Mouse (Mus musculus): ENCODE measurements at regions not wholly inside any gene's neighbourhood (a gene's known extent, or its start where the extent isn't known, plus 50 kb on each side); places are given as distances from the start of the nearest gene placed in this dataset.

DNA sequence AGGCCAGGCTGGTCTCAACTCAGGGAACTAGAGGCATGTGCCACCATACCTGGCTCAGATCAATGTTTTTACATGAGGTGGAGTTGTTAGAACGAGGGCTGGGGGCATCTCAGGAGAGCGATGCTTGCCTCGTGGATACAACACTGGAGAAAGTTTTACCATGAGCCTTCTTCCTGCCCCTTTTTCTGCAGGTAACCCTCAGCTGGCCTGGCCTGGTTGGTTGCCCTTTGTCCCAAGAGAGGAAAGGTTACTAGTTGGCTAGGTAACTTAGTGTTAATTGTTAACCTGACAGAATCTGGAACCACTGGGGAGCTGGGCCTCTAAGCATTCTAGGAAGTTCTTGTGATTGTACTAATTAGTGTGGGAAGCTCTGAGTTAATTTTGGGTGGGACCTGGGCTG lies 81.0 kb upstream of the Sertad2 start:
- no peak for DNase-seq (ENCODE audit: low read depth, low spot score)

DNA sequence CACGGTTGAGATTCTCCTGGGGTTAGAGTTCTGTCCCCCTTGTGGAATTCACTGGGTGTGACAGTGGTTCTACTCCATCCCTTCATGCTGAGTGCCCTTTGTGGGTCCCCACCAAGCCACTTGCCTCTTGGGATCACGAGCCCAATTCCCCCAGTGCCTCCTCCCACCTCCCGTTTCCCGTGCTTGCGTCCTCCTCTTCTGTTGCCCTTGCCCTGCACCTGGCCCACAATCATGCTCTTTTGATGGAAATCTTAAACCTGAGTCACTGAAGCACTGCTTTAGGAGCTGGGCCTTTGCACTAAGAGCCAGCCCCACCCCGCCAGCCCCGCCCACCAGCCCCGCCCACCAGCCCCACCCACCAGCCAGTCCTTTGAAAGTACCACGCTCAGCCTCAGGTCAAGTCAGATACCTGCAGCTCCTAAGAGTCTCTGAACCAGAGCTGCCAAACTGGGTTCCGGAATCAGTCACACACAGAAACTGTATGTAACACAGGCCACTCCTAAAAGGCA lies 79.8 kb upstream of the Sertad2 start:
- no peak for DNase-seq (ENCODE audit: low read depth, low spot score)

DNA sequence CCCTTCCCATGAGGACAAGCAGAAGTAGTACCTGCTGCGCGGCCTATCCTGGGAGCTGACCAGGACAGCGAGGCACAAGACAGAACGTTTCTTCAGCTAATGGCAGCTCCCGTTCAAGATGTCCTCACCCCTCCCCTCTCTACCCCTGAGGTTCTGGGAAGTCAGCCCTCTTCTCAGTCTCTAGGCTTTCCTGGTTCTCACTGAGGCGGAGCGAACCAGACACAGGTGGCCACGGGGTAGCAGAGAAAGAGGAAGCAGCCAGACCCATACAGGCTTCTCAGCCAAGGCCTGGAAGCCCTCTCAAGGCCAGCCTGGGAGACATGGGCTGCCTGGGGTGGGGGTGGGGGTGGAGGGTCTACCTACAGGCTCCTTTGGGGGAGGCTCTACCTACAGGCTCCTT lies 78.5 kb upstream of the Sertad2 start:
- DNase-seq (ENCODE audit: low read depth, low spot score), result no peak

DNA sequence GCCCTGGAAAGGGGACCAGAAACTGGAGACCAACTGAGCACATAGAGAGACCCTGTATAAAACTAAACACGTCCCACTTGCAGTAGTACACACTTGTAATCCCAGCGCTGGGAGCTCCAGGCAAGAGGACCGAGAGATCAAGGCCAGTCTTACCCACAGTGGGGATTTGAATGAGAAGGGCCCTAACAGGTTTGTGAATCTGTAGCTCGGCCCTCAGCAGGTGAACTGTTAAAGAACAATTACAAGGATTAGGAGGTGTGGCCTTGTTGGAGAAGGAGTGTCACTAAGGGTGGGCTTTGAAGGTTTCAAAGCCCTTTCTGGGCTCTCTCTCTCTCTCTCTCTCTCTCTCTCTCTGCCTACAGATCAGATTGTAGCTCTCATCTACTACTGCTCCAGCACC lies 76.5 kb upstream of the Sertad2 start:
- no peak for DNase-seq (ENCODE audit: low read depth, low spot score)

DNA sequence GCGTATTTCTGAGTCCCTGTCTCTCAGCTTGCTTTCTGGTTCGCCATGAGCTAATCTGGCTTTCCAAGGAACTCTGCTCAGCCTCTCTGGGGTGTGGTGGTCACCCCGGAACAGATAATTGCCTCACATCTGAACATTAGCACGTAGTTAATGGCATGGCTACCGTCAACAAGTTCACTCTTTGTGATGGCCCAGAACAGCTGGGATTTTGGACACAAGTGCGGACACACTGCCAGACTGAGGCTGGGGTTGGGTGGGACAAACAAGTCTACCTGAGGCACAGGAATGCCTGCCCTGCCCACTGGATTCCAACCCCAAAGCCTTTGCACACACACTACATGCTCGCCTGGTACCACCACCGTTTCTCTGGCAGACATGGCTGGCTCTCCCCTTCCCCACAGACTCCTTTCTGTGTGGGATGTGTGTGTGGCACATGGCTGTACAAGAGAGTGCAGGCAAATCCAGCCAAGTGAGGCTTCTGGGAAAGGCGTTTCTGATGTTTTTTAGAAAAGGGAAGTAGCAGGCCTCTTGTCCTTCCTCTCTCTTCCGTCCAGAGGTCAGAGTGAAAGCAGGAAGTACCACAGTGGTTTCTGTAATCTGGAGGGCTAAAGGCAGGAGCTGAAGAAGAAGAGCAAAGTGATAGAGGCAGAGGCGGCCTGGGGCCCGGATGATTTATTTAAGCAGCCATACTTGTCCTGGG lies 74.6 kb upstream of the Sertad2 start:
- no peak for DNase-seq (ENCODE audit: low read depth, low spot score)

DNA sequence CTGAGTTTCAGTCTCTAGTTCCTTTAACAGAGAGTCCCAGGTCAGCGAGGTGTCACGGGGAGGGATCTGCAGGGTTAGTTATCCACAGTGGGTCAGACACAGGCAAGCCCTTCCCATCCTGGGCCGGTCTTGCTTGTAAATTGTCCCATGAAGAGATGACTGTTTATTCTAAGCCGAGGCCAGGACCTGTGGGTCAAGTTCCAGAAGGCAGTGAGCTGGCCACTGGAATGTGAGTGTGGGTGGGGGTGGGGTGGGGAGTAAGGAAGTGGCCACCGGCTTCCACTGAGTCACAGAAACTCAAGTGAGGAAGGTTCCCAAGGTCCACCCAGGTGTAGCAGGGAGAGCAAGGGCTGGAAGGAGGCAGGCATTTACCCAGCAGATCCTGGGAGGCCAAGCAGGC lies 73.7 kb upstream of the Sertad2 start:
- DNase-seq (ENCODE audit: low read depth, low spot score), result no peak

DNA sequence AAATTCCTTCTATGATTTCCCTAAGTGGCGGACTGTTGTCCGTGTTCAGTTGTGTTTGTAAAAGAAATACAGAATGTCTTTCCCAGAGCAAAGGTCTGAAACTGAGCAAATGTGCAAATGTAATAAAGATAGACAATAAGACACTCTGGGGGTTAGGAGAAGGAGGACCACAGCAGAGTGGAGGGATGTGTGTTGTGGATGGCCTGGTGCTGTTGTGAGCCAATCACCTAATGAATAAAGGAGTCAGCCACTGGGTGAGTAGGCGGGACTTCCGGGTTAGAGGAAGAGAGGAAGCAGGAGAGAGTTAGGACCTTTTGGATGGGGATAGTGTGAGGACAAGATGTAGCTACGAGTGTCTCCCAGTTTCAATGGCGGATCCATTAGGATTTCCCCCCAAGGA lies 72.7 kb upstream of the Sertad2 start:
- DNase-seq (ENCODE audit: low read depth, low spot score), result no peak

DNA sequence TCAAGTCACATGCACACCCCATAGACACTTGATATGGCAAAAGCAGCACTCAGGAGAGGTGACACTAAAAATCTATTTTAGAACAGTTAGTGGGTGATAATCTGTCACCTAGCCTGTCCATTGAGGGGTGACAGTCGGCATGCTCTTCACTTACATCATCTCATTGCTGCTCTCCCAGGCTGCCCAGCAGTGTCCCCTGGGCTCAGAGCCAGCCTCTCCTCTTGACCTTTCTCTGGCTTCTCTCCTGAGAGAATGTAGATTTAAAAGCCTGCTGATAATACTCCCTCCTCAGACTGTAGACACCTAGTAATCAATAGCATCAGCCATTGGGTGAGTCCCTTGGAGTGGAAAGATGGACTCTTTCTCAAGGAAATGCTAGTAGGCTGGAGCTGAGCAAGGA lies 70.7 kb upstream of the Sertad2 start:
- no peak for DNase-seq (ENCODE audit: low read depth, low spot score)

DNA sequence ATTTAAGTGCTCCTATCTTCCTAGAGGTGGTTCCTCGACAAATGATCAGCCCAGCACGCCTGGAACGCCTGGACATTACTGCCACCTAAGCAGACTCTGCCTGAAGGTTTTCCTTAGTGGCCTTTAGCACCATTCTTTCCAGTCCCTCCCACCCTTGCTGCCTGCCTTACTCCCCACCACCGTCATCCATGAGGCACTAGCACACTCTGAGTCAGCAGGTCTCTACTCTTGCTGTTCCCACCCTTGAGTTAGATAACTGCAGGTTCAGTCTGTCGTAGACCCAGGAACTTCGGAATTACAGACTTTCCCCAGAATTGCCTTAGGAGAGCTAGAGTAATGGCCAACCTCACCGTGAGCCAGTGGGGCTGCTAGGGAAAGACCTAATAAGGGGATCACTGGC lies 67.4 kb upstream of the Sertad2 start:
- no peak for DNase-seq (ENCODE audit: low read depth, low spot score)

DNA sequence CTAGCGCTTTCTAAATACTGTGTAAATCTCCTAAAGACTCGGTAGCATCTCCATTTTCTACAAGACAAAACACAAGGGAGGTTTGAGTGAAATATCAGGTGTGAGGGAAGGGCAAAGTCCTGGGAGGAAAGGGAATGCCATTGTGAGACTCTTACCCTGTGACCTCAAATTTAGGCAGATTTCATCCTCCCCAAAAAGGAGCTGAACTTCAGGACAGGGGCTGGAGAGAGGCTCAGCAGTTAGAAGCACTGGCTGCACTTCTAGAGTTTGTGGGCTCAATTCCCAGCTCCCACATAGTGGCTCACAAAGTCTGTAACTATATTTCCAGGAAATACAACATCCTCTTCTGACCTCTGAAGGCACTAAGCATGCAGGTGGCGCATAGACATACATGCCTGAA lies 66.6 kb upstream of the Sertad2 start:
- DNase-seq (ENCODE audit: low read depth, low spot score), result no peak

DNA sequence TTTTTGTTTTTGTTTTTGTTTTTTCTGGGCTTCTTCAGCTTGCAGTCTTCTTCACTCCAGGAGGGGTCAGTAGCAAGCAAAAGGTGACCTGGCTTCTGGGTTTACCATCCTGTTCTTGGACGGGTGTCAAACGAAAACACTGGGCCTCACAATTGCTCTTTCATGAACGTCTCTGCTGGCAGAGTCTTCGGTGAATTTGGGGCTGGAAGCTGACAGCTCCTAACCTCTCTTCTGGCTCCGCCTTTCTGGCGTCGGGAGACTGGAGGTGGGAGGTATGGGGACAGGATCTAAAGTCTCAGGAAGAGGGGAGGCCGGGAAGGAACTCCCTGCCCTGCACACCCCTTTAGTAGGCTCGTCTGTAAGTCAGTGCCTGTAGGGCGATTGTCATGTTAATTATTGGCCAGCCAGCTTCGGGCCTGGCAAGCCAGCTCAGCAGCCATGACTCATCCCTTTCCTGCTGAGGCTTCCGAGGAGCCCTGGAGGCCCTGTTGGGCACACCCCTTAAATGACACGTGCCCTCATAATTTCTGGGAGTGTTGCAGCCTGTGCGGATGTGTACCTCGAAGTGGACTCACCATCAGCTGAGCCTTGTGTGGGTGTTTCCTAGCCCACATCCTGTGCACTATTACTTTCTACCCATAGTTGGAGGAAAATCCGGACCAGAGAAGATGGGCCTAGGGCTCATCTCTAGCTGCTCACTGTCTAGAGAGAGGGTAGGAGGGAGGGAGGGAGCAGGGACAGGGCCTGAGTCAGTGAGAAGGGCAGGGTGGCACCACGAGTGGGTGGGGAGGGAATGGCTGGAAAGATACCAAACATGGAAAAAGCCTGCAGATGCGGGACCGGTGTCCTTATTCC lies 65.6 kb upstream of the Sertad2 start:
- peak; percentile 78 for DNase-seq (ENCODE audit: low read depth, low spot score)

DNA sequence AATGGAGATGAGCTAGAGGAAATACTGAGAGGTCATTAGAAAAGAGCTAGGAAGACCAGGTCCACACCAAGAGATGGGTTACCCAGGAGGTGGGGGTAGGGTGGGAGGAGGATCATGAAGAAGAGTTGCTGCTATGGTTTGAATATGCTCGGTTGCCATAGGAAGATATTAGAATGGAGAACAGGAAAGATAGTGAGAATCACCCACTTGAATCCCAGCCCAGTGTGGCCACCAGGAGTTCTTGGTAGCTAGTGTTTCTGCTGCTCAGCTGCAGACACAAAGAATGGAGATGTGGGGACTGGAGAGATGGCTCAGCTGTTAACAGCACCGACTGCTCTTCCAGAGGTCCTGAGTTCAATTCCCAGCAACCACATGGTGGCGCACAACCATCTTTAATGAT lies 62.4 kb upstream of the Sertad2 start:
- no peak for DNase-seq (ENCODE audit: low read depth, low spot score)

DNA sequence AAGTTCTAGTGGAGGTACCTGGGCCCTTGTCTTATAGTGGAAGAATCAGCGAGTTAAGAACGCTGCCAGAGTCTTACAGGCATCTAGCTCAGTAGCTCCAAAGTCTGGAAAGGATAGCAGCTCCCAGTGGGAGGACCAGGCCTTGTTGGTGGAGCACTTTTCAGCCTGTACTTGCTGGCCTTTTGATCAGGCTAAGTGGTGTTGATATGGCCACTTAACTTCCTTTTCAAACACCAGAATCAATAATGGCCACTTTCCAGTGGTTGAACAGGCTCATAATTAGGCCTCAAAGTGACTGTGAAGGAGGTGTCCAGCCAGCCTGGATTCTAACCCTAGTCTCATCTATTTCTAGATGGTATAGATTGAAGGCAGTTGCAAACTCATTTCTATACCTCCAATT lies 57.7 kb upstream of the Sertad2 start:
- DNase-seq (ENCODE audit: low read depth, low spot score), result no peak
